Mouse (Mus musculus): Measurements from ENCODE around the gene Ciita. TPM values are rescaled to one million over a fixed set of nuclear protein-coding genes. Genes with fewer than 3 reads are reported as not detected.

The Ciita gene
- polyA plus RNA-seq, 1 experiment from 2014 or later, result 0.33 TPM

GRCm38 (mm10) chr16:10524866-10525609, 45.2 kb downstream of the Ciita start:
- ATAC-seq (ENCODE audit: low FRiP score, low read depth), result no peak
- WGBS, result 89% methylated on average over 4 of the region's 4 CpGs
- Histone ChIP-seq H3K27me3 (replicated peaks) (no peaks in the 10 kb centered on the region), H3K9ac (no peak overlapping the region), H3K4me2 (replicated peaks) (no peak overlapping the region), H3K36me3 (no peaks in the 10 kb centered on the region), H3K9me3 (no peaks in the 10 kb centered on the region), H3K4me3 (no peak overlapping the region), H3K27ac (no peak overlapping the region), H3K4me1 (no peaks in the 10 kb centered on the region)

- H3K36me3 ChIP-seq, result peaks cover 5% of the 10 kb centered on the region; the same call in 1 of the 2 replicates
- H3K9ac ChIP-seq, result no peak overlapping the region
- no peak overlapping the region for H3K4me3 ChIP-seq
- H3K27me3 ChIP-seq (replicated peaks), result no peaks in the 10 kb centered on the region
- no peak for ATAC-seq (ENCODE audit: low FRiP score, low read depth)
- H3K4me2 ChIP-seq (replicated peaks), result no peak overlapping the region
- H3K9me3 ChIP-seq, result no peaks in the 10 kb centered on the region
- no peak overlapping the region for H3K27ac ChIP-seq
- WGBS, result 68% methylated on average over 2 of the region's 2 CpGs
- no peaks in the 10 kb centered on the region for H3K4me1 ChIP-seq
Observed at GRCm38 (mm10) chr16:10525610-10525980, 45.7 kb downstream of the Ciita start.

DNA sequence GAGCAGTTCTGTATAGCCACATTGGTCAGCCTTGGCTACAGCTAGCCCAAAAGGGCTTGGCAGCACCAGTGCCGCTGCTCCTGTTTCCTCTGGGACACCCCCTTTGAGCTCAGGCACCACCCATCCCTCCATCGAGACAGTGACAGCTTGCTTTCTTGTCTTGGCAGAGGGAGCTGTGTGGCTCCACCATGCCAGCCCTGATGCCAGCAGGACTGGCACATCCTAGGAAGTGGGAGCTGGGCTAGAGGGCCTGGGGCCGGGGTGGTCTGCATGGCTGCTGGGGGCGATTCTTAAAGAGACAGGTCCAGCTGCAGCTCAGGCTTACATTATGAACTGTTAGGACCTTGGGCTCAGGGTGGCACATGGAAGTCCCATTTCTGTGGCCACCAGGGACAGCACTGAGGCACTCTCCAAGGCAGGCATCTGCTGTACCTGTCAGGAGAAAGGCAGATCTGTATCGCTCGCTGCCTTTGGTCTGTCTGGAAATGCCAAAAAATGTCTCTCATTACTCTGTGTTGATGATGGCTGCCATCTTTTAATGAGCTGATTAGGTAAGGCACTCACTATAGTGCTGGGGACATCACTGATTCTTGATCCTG, 47.3 kb downstream of the Ciita start:
- H3K36me3 ChIP-seq, result peaks cover 12% of the 10 kb centered on the region; the same call in 1 of the 2 replicates
- H3K4me1 ChIP-seq, result no peaks in the 10 kb centered on the region
- H3K27ac ChIP-seq, result no peak overlapping the region
- 82% methylated on average over 6 of the region's 6 CpGs for WGBS
- H3K4me2 ChIP-seq (replicated peaks), result no peak overlapping the region
- ATAC-seq (ENCODE audit: low FRiP score, low read depth), result no peak
- no peak overlapping the region for H3K4me3 ChIP-seq
- H3K9me3 ChIP-seq, result no peaks in the 10 kb centered on the region
- no peak overlapping the region for H3K9ac ChIP-seq
- H3K27me3 ChIP-seq (replicated peaks), result no peaks in the 10 kb centered on the region

DNA sequence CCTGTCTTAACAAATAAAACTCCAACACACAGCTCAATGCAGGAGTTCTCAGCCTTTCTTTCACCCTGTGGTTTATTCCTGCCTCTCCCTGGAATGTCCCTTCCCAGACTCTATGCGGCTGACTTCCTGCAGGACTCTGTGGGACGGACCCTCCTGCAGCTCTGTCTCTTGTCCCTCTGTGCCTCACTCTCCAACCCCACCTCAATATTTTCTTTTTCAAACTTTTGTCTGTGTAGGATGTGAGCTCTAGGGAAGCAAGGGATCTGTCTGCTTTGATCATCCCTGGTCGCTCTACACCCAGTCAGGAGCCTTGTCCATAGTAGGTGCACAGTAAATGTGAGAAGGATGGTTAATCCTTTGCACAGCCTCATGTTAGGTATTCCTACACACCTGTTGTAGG, 48.5 kb downstream of the Ciita start:
- ATAC-seq (ENCODE audit: low FRiP score, low read depth), result no peak
- H3K27me3 ChIP-seq (replicated peaks), result no peaks in the 10 kb centered on the region
- no peak overlapping the region for H3K4me2 ChIP-seq (replicated peaks)
- H3K9me3 ChIP-seq, result no peaks in the 10 kb centered on the region
- H3K36me3 ChIP-seq, result peaks cover 12% of the 10 kb centered on the region; the same call in 1 of the 2 replicates
- H3K27ac ChIP-seq, result no peak overlapping the region
- H3K9ac ChIP-seq, result no peak overlapping the region
- WGBS, result 85% methylated on average over 3 of the region's 3 CpGs
- H3K4me3 ChIP-seq, result no peak overlapping the region
- no peaks in the 10 kb centered on the region for H3K4me1 ChIP-seq

GRCm38 (mm10) chr16:10530179-10530578, 50.3 kb downstream of the Ciita start:
- Histone ChIP-seq H3K9ac (no peak overlapping the region), H3K27me3 (replicated peaks) (no peaks in the 10 kb centered on the region)
- no peak for ATAC-seq (ENCODE audit: low FRiP score, low read depth)

GRCm38 (mm10) chr16:10533781-10534180, 53.9 kb downstream of the Ciita start:
- peaks cover 12% of the 10 kb centered on the region; the same call in 1 of the 2 replicates for H3K36me3 ChIP-seq
- WGBS, result 95% methylated on average over 4 of the region's 4 CpGs

More at GRCm38 (mm10) chr16:10530179-10530578, 50.3 kb downstream of the Ciita start:
- 94% methylated on average over 4 of the region's 4 CpGs for WGBS
- Histone ChIP-seq H3K4me1 (no peaks in the 10 kb centered on the region), H3K9me3 (no peaks in the 10 kb centered on the region), H3K27ac (no peak overlapping the region), H3K4me2 (replicated peaks) (no peak overlapping the region), H3K36me3 (peaks cover 12% of the 10 kb centered on the region; the same call in 1 of the 2 replicates), H3K4me3 (no peak overlapping the region)

GRCm38 (mm10) chr16:10534567-10534966, 54.7 kb downstream of the Ciita start:
- no peaks in the 10 kb centered on the region for H3K27me3 ChIP-seq (replicated peaks)
- no peak overlapping the region for H3K4me3 ChIP-seq
- no peak overlapping the region for H3K9ac ChIP-seq
- no peak for ATAC-seq (ENCODE audit: low FRiP score, low read depth)
- 80% methylated on average over 7 of the region's 7 CpGs for WGBS
- H3K36me3 ChIP-seq, result peaks cover 12% of the 10 kb centered on the region; the same call in 1 of the 2 replicates
- no peak overlapping the region for H3K27ac ChIP-seq
- H3K4me1 ChIP-seq, result peaks cover 8% of the 10 kb centered on the region; the same call in 1 of the 2 replicates
- H3K9me3 ChIP-seq, result no peaks in the 10 kb centered on the region
- H3K4me2 ChIP-seq (replicated peaks), result no peak overlapping the region

More at GRCm38 (mm10) chr16:10533781-10534180, 53.9 kb downstream of the Ciita start:
- no peaks in the 10 kb centered on the region for H3K27me3 ChIP-seq (replicated peaks)
- H3K27ac ChIP-seq, result no peak overlapping the region
- H3K4me2 ChIP-seq (replicated peaks), result no peak overlapping the region
- ATAC-seq (ENCODE audit: low FRiP score, low read depth), result no peak
- no peaks in the 10 kb centered on the region for H3K9me3 ChIP-seq
- H3K9ac ChIP-seq, result no peak overlapping the region
- no peaks in the 10 kb centered on the region for H3K4me1 ChIP-seq
- no peak overlapping the region for H3K4me3 ChIP-seq

DNA sequence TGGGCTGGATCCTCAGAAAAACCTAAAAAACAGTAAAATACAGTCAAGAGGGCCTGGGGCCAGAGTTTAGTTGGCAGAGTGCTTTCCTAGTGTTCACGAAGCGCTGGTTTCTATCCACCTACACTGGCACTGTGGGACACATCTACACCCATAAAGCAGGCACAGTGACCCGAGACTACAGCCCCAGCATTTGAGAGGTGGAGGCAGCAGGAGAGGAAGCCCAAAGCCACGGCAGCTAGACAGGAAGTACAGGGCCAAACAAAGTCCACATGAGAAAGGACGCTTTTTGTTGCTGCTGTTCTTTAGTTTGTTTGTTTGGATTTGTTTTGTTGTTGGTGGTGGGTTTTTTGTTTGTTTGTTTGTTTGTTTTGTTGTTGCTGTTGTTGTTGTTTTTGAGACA, 56.5 kb downstream of the Ciita start:
- 83% methylated on average over 5 of the region's 5 CpGs for WGBS
- Histone ChIP-seq H3K27me3 (replicated peaks) (no peaks in the 10 kb centered on the region), H3K4me1 (peaks cover 25% of the 10 kb centered on the region)

GRCm38 (mm10) chr16:10536961-10537360, 57.1 kb downstream of the Ciita start:
- WGBS, result 81% methylated on average over 3 of the region's 3 CpGs
- no peaks in the 10 kb centered on the region for H3K9me3 ChIP-seq

More for the DNA sequence above, 56.5 kb downstream of the Ciita start:
- no peak overlapping the region for H3K4me2 ChIP-seq (replicated peaks)
- no peak for ATAC-seq (ENCODE audit: low FRiP score, low read depth)
- H3K27ac ChIP-seq, result no peak overlapping the region
- H3K36me3 ChIP-seq, result peaks cover 4% of the 10 kb centered on the region; the same call in 1 of the 2 replicates
- no peaks in the 10 kb centered on the region for H3K9me3 ChIP-seq
- H3K9ac ChIP-seq, result no peak overlapping the region
- no peak overlapping the region for H3K4me3 ChIP-seq

GRCm38 (mm10) chr16:10540763-10541597, 61.1 kb downstream of the Ciita start:
- Histone ChIP-seq H3K36me3 (no peaks in the 10 kb centered on the region), H3K4me1 (peaks cover 38% of the 10 kb centered on the region), H3K9ac (peak overlapping the region; percentile 92), H3K27me3 (replicated peaks) (no peaks in the 10 kb centered on the region), H3K4me3 (peak overlapping the region; percentile 85), H3K27ac (no peak overlapping the region), H3K4me2 (replicated peaks) (peak overlapping the region; percentile 79), H3K9me3 (no peaks in the 10 kb centered on the region)
- WGBS, result 75% methylated on average over 16 of the region's 16 CpGs
- ATAC-seq (ENCODE audit: low FRiP score, low read depth), result no peak

More at GRCm38 (mm10) chr16:10536961-10537360, 57.1 kb downstream of the Ciita start:
- Histone ChIP-seq H3K36me3 (no peaks in the 10 kb centered on the region; the same call in 1 of the 2 replicates), H3K4me1 (peaks cover 32% of the 10 kb centered on the region), H3K4me3 (no peak overlapping the region), H3K27me3 (replicated peaks) (no peaks in the 10 kb centered on the region), H3K27ac (no peak overlapping the region), H3K4me2 (replicated peaks) (no peak overlapping the region), H3K9ac (no peak overlapping the region)
- no peak for ATAC-seq (ENCODE audit: low FRiP score, low read depth)

DNA sequence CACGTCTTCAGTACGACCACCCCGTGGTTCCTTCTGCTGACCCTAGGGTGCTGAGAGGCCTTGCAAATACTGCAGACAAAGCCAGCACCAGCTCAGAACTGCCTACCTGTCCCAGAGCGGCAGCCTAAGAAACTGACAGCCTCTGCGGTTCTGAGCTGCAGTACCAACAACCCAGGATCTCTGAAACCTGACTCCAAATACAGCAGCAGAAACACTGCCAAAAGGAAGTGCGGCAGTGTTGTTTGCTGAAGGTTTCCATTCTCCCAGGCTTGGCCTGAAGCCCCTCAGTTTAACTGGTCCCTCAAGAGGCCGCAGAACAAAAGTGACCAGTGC, 61.7 kb downstream of the Ciita start:
- H3K9ac ChIP-seq, result peak overlapping the region; percentile 92
- peaks cover 44% of the 10 kb centered on the region for H3K4me1 ChIP-seq
- H3K36me3 ChIP-seq, result no peaks in the 10 kb centered on the region
- peak overlapping the region; percentile 79 for H3K4me2 ChIP-seq (replicated peaks)
- 38% methylated on average over 7 of the region's 7 CpGs for WGBS
- H3K27me3 ChIP-seq (replicated peaks), result no peaks in the 10 kb centered on the region
- H3K9me3 ChIP-seq, result no peaks in the 10 kb centered on the region
- no peak overlapping the region for H3K27ac ChIP-seq
- peak overlapping the region; percentile 85 for H3K4me3 ChIP-seq
- ATAC-seq (ENCODE audit: low FRiP score, low read depth), result no peak

- Histone ChIP-seq H3K9me3 (no peaks in the 10 kb centered on the region), H3K4me2 (replicated peaks) (peak overlapping the region; percentile 79), H3K4me1 (peaks cover 48% of the 10 kb centered on the region), H3K27ac (0 out of 2 replicates have a peak overlapping the region, but pooled peaks have one; percentile 64), H3K4me3 (peak overlapping the region; percentile 85), H3K9ac (peak overlapping the region; percentile 92), H3K36me3 (no peaks in the 10 kb centered on the region), H3K27me3 (replicated peaks) (no peaks in the 10 kb centered on the region)
- 5% methylated on average over 22 of the region's 22 CpGs for WGBS
- ATAC-seq (ENCODE audit: low FRiP score, low read depth), result peak; percentile 21
Observed at GRCm38 (mm10) chr16:10542266-10542665, 62.4 kb downstream of the Ciita start.

Data from neural tube, embryonic 12.5 days (tissue).